In genomic region chr2:154614841-154615576, GRCm38 (mm10) we compare ENCODE assay signal across 10 mouse cellular contexts. TPM values are rescaled to one million over a fixed set of nuclear protein-coding genes. Genes with fewer than 3 reads are reported as not detected.
A peak's percentile ranks its signal among the peaks of the same experiment; 100 is the strongest.
DNase-seq lines count a peak whose midpoint lies in the region; ATAC-seq and TF ChIP-seq lines count a peak whose summit lies in the region.
"Had no signal": no experiment of that assay in that cellular context is flagged by ENCODE, and none has a peak within 500 bp of the region (broad histone marks: within the 10 kb centered on the region; RNA-seq: fewer than 3 reads in every experiment).

No protein-coding gene starts in this region.

- DNase-seq in thymus, adult 2 months: no peak
- no peak for DNase-seq in thymus, postnatal 14 days
- peak; percentile 28 to 50 for DNase-seq in kidney, postnatal 25 days
- no peak for DNase-seq in left cerebral cortex, postnatal 36 days (ENCODE audit: low spot score in 2 of 2)
- DNase-seq in spleen, postnatal 4 days (ENCODE audit: low spot score in 2 of 2): no peak
- DNase-seq in B cell, adult 2 months: no peak

- peak overlapping the region; percentile 44 for H3K4me3 ChIP-seq in erythroblast, embryonic 14.5 days (replicated peaks)
- H3K4me3 ChIP-seq in thymus, adult 2 months (ENCODE audit: control insufficient read depth, insufficient read depth, low read length): no peak overlapping the region

- peaks cover 72% of the 10 kb centered on the region for H3K4me1 ChIP-seq in erythroblast, embryonic 14.5 days (ENCODE audit: control insufficient read depth)
- H3K4me1 ChIP-seq in thymus, adult 2 months (replicated peaks; ENCODE audit: control insufficient read depth, insufficient read depth, low read length): peaks cover 34% of the 10 kb centered on the region

- intact Hi-C loops in left cerebral cortex, postnatal 36 days (cut with DNase I): loop anchor here (5.0 kb wide), 1 partner anchor 203 kb away; no protein-coding TSS in a partner anchor

- no peaks in the 10 kb centered on the region for H3K27me3 ChIP-seq in erythroblast, embryonic 14.5 days (ENCODE audit: control insufficient read depth)
- no peaks in the 10 kb centered on the region for H3K27me3 ChIP-seq in thymus, adult 2 months (ENCODE audit: control insufficient read depth, insufficient read depth, low read length)

- peaks cover 16% of the 10 kb centered on the region for H3K36me3 ChIP-seq in erythroblast, embryonic 14.5 days (ENCODE audit: control insufficient read depth)
- H3K36me3 ChIP-seq in thymus, adult 2 months (ENCODE audit: control insufficient read depth, insufficient read depth, low read length): no peaks in the 10 kb centered on the region

- peak overlapping the region; percentile 78; the same call in 1 of the 2 replicates for H3K27ac ChIP-seq in thymus, adult 2 months (ENCODE audit: control insufficient read depth, insufficient read depth, low read length)

- no peak for TF ChIP-seq POLR2A in thymus, adult 2 months (IDR thresholded peaks at IDR 0.05; ENCODE audit: control insufficient read depth, extremely low read depth, insufficient read depth, low read length, poor library complexity)

- no peaks in the 10 kb centered on the region for H3K9me3 ChIP-seq in erythroblast, embryonic 14.5 days (ENCODE audit: control insufficient read depth, low read length)

- WGBS in thymus, adult 2 months: 38% methylated on average over 19 of the region's 19 CpGs

- ATAC-seq in erythroblast, adult 5-6 weeks (replicated peaks; ENCODE audit: low FRiP score, poor library complexity, severe bottlenecking): no peak

- TF ChIP-seq CTCF in thymus, adult 2 months (IDR thresholded peaks at IDR 0.05; ENCODE audit: borderline replicate concordance, control insufficient read depth, extremely low read depth, insufficient read depth, low read length, poor library complexity): no peak

RNA-seq across cellular contexts. Expression of gene 4930519P11Rik, which starts 1.8 kb away (rescaled TPM):
- polyA plus RNA-seq in erythroblast, embryonic 14.5 days (2012): 0.19 and 0.33 TPM in 2 replicates
- total RNA-seq in erythroblast, adult 5-6 weeks (2015; ENCODE audit: low replicate concordance): 6.7 TPM in 1 of 2 replicates, not detected in the other
- total RNA-seq in erythroblast, adult 5-6 weeks (2017; ENCODE audit: low replicate concordance): 1.8 TPM in 1 of 2 replicates, not detected in the other
- polyA plus RNA-seq in thymus, adult 2 months (2012; rRNA removed): 1.5 and 1.7 TPM in 2 replicates
- not detected for total RNA-seq in left cerebral cortex, postnatal 36 days (2021)
- polyA plus RNA-seq: large intestine, adult 2 months; stomach, embryonic 14.5 days had no signal

RNA-seq across cellular contexts. Expression of gene Zfp341, which starts 1.9 kb away (rescaled TPM):
- polyA plus RNA-seq in erythroblast, embryonic 14.5 days (2012): 2.0 and 2.1 TPM in 2 replicates
- total RNA-seq in erythroblast, adult 5-6 weeks (2015; ENCODE audit: low replicate concordance): 6.9 and 11.0 TPM in 2 replicates
- 6.4 TPM in 2 replicates for total RNA-seq in erythroblast, adult 5-6 weeks (2017; ENCODE audit: low replicate concordance)
- polyA plus RNA-seq in thymus, adult 2 months (2012; rRNA removed): 10.6 and 10.8 TPM in 2 replicates
- total RNA-seq in left cerebral cortex, postnatal 36 days (2021): 10 to 100 TPM; 11.8 to 12.9 TPM

RNA-seq across cellular contexts. Expression of gene Pxmp4, which starts 11.5 kb away (rescaled TPM):
- 1.2 and 1.6 TPM in 2 replicates for polyA plus RNA-seq in erythroblast, embryonic 14.5 days (2012)
- total RNA-seq in erythroblast, adult 5-6 weeks (2015; ENCODE audit: low replicate concordance): 9.0 and 9.6 TPM in 2 replicates
- total RNA-seq in erythroblast, adult 5-6 weeks (2017; ENCODE audit: low replicate concordance): 7.5 and 11.2 TPM in 2 replicates
- polyA plus RNA-seq in thymus, adult 2 months (2012; rRNA removed): 70.7 and 71.7 TPM in 2 replicates
- 10 to 100 TPM; 12.4 to 13.9 TPM for total RNA-seq in left cerebral cortex, postnatal 36 days (2021)

RNA-seq across cellular contexts. Expression of gene Chmp4b, which starts 36.5 kb away (rescaled TPM):
- 23.8 and 27.6 TPM in 2 replicates for polyA plus RNA-seq in erythroblast, embryonic 14.5 days (2012)
- 28.0 and 35.7 TPM in 2 replicates for total RNA-seq in erythroblast, adult 5-6 weeks (2015; ENCODE audit: low replicate concordance)
- 47.3 and 59.0 TPM in 2 replicates for total RNA-seq in erythroblast, adult 5-6 weeks (2017; ENCODE audit: low replicate concordance)
- 81.3 and 83.8 TPM in 2 replicates for polyA plus RNA-seq in thymus, adult 2 months (2012; rRNA removed)
- 100 to 1,000 TPM; 202 to 234 TPM for total RNA-seq in left cerebral cortex, postnatal 36 days (2021)

RNA-seq across cellular contexts. Expression of gene E2f1, which starts 45.3 kb away (rescaled TPM):
- 22.6 and 24.0 TPM in 2 replicates for polyA plus RNA-seq in erythroblast, embryonic 14.5 days (2012)
- total RNA-seq in erythroblast, adult 5-6 weeks (2015; ENCODE audit: low replicate concordance): 6.7 and 11.1 TPM in 2 replicates
- total RNA-seq in erythroblast, adult 5-6 weeks (2017; ENCODE audit: low replicate concordance): 5.5 and 7.0 TPM in 2 replicates
- polyA plus RNA-seq in thymus, adult 2 months (2012; rRNA removed): 34.0 and 50.3 TPM in 2 replicates
- 10 to 100 TPM; 10.2 to 14.6 TPM for total RNA-seq in left cerebral cortex, postnatal 36 days (2021)

Comparison
In these comparisons a context has a peak if more than half of its experiments do, and no peak if none do; other contexts are left out.
1. DNase-seq: peak in kidney, postnatal 25 days (2 of 2); none in thymus, adult 2 months (single experiment), thymus, postnatal 14 days (single experiment), left cerebral cortex, postnatal 36 days (0 of 2), spleen, postnatal 4 days (0 of 2) and B cell, adult 2 months (0 of 2).